Mouse (Mus musculus) midbrain, embryonic 14.5 days (tissue): ENCODE results near the gene Mtg2. TPM values are rescaled to one million over a fixed set of nuclear protein-coding genes. Genes with fewer than 3 reads are reported as not detected.

Experiments used
- ATAC-seq: fragments of 200-750 bp; cut with Nextera tagmentation; 2 replicates; pipeline ENCODE4 v1.8.0; 2017; ENCODE audit warnings: moderate number of reproducible peaks, moderate library complexity; ENCODE audit not compliant: low FRiP score, low TSS enrichment
- DNase-seq: peaks from one replicate; pipeline ENCODE4 v3.0.0-alpha.2; 2015
- H3K27ac ChIP-seq: fragments of 300-500 bp; sonication (generic); replicated peaks from 2 replicates; pipeline ENCODE4 v1.5.1; 2014; ENCODE audit warnings: mild to moderate bottlenecking, low read depth, low read length, moderate library complexity
- H3K27me3 ChIP-seq: fragments of 300-500 bp; sonication (generic); 2 replicates; pipeline ENCODE4 v1.6.1; 2014; ENCODE audit warnings: low read length, control low read depth, mixed read lengths; ENCODE audit not compliant: control insufficient read depth, insufficient read depth
- H3K36me3 ChIP-seq: fragments of 300-500 bp; sonication (generic); 2 replicates; pipeline ENCODE4 v1.6.1; 2014; ENCODE audit warnings: low read length, control low read depth; ENCODE audit not compliant: control insufficient read depth, insufficient read depth
- H3K4me1 ChIP-seq: fragments of 300-500 bp; sonication (generic); 2 replicates; pipeline ENCODE4 v1.6.1; 2014; ENCODE audit warnings: mild to moderate bottlenecking, antibody characterized with exemption, low read length, control low read depth; ENCODE audit not compliant: control insufficient read depth, insufficient read depth
- H3K4me2 ChIP-seq: fragments of 300-500 bp; sonication (generic); 2 replicates; pipeline ENCODE4 v1.6.1; 2014; ENCODE audit warnings: mild to moderate bottlenecking, low read length, moderate library complexity
- H3K4me3 ChIP-seq: fragments of 300-500 bp; sonication (generic); replicated peaks from 2 replicates; pipeline ENCODE4 v1.5.1; 2014; ENCODE audit warnings: low read depth, low read length
- H3K9ac ChIP-seq: fragments of 300-500 bp; sonication (generic); replicated peaks from 2 replicates; pipeline ENCODE4 v1.6.1; 2014; ENCODE audit warnings: mild to moderate bottlenecking, low read length, moderate library complexity
- H3K9me3 ChIP-seq: fragments of 300-500 bp; sonication (generic); 2 replicates; pipeline ENCODE4 v1.6.1; 2016; ENCODE audit warnings: low read length, control low read depth, mixed read lengths; ENCODE audit not compliant: control insufficient read depth
- WGBS: fragments of 180-500 bp; shearing (Covaris S2); extraction: QIAGEN DNeasy Blood & Tissue Kit; methylation state at CpG from one replicate; pipeline ENCODE4 v1.1.7; 2014; 5-methylcytosine and 5-hydroxymethylcytosine counted together
- polyA plus RNA-seq: library from polyadenylated mRNA; unstranded; fragments of >200 nt; fragmentation: Nextera tagmentation; extraction: Ambion mirVana; gene quantifications from 2 replicates; pipeline ENCODE4 v1.2.1, GENCODE M21; 2014

The Mtg2 gene
- 32.2 and 35.4 TPM in 2 replicates for polyA plus RNA-seq

- ATAC-seq, result peak; percentile 95
- H3K9ac ChIP-seq, result peak within 1 kb of the TSS; percentile 80
- peak within 1 kb of the TSS; percentile 91 for H3K4me2 ChIP-seq
- peaks cover 22% of the 10 kb centered on the region for H3K36me3 ChIP-seq
- no peaks in the 10 kb centered on the region for H3K9me3 ChIP-seq
- H3K4me1 ChIP-seq, result 0 out of 2 replicates have a peak, but pooled peaks cover 8% of the 10 kb centered on the region
- peak; percentile 96 for DNase-seq
- H3K27me3 ChIP-seq, result no peaks in the 10 kb centered on the region
- H3K4me3 ChIP-seq, result peak within 1 kb of the TSS; percentile 65
- peak within 1 kb of the TSS; percentile 89 for H3K27ac ChIP-seq
- 4% methylated on average over 58 of the region's 58 CpGs for WGBS
These were observed at the start of gene Mtg2 for GRCm38 (mm10) chr2:180070481-180071453. Mtg2 (plus strand) TSS chr2:180070588.

GRCm38 (mm10) chr2:180020919-180021318 is 49.5 kb upstream of the Mtg2 start:
- no peak for DNase-seq
- H3K4me2 ChIP-seq, result no peak overlapping the region
- H3K9me3 ChIP-seq, result no peaks in the 10 kb centered on the region
- peaks cover 19% of the 10 kb centered on the region; the same call in 1 of the 2 replicates for H3K27me3 ChIP-seq
- no peak for ATAC-seq
- no peaks in the 10 kb centered on the region for H3K4me1 ChIP-seq
- H3K9ac ChIP-seq, result no peak overlapping the region
- no peaks in the 10 kb centered on the region for H3K36me3 ChIP-seq
- H3K27ac ChIP-seq, result no peak overlapping the region
- H3K4me3 ChIP-seq, result no peak overlapping the region
- WGBS, result 88% methylated on average over 8 of the region's 8 CpGs

- Histone ChIP-seq H3K27ac (no peak overlapping the region), H3K4me3 (no peak overlapping the region), H3K27me3 (peaks cover 19% of the 10 kb centered on the region; the same call in 1 of the 2 replicates), H3K9ac (no peak overlapping the region), H3K36me3 (peaks cover 8% of the 10 kb centered on the region), H3K9me3 (no peaks in the 10 kb centered on the region), H3K4me2 (no peak overlapping the region), H3K4me1 (peaks cover 14% of the 10 kb centered on the region)
- no peak for DNase-seq
- WGBS, result 75% methylated on average over 6 of the region's 6 CpGs
- no peak for ATAC-seq
These were observed 47.6 kb upstream of the Mtg2 start for GRCm38 (mm10) chr2:180022751-180023150.

- Histone ChIP-seq H3K27me3 (peaks cover 19% of the 10 kb centered on the region; the same call in 1 of the 2 replicates), H3K27ac (peak within 1 kb of the TSS; percentile 96), H3K4me2 (peak within 1 kb of the TSS; percentile 82), H3K36me3 (peaks cover 26% of the 10 kb centered on the region), H3K4me1 (peaks cover 22% of the 10 kb centered on the region), H3K9ac (peak within 1 kb of the TSS; percentile 88), H3K9me3 (no peaks in the 10 kb centered on the region), H3K4me3 (peak within 1 kb of the TSS; percentile 98)
- DNase-seq (peak; percentile 98), ATAC-seq (peak; percentile 95)
- under 1% methylated on average over 80 of the region's 80 CpGs for WGBS
These were observed 45.8 kb upstream of the Mtg2 start, which contains the start of gene Lsm14b for GRCm38 (mm10) chr2:180024401-180025098. Lsm14b (plus strand) TSS chr2:180024987.

- Histone ChIP-seq H3K9ac (peak overlapping the region; percentile 88), H3K27ac (peak overlapping the region; percentile 96), H3K9me3 (no peaks in the 10 kb centered on the region), H3K4me2 (peak overlapping the region; percentile 82), H3K4me1 (peaks cover 22% of the 10 kb centered on the region), H3K27me3 (peaks cover 19% of the 10 kb centered on the region; the same call in 1 of the 2 replicates), H3K4me3 (peak overlapping the region; percentile 98), H3K36me3 (peaks cover 33% of the 10 kb centered on the region)
- ATAC-seq (peak; percentile 47), DNase-seq (peak; percentile 61)
- under 1% methylated on average over 83 of the region's 84 CpGs for WGBS
These were observed 45.1 kb upstream of the Mtg2 start for GRCm38 (mm10) chr2:180025135-180025860.

- Histone ChIP-seq H3K9me3 (no peaks in the 10 kb centered on the region), H3K27ac (peak overlapping the region; percentile 96), H3K4me2 (peak overlapping the region; percentile 82), H3K36me3 (peaks cover 39% of the 10 kb centered on the region), H3K4me3 (peak overlapping the region; percentile 98), H3K9ac (peak overlapping the region; percentile 88), H3K4me1 (peaks cover 22% of the 10 kb centered on the region), H3K27me3 (peaks cover 19% of the 10 kb centered on the region; the same call in 1 of the 2 replicates)
- 7% methylated on average over 6 of the region's 6 CpGs for WGBS
- DNase-seq (no peak), ATAC-seq (no peak)
These were observed 44.6 kb upstream of the Mtg2 start for GRCm38 (mm10) chr2:180025861-180026200.

GRCm38 (mm10) chr2:180027768-180028167 is 42.6 kb upstream of the Mtg2 start:
- H3K27me3 ChIP-seq, result peaks cover 5% of the 10 kb centered on the region; the same call in 1 of the 2 replicates
- H3K4me1 ChIP-seq, result peaks cover 22% of the 10 kb centered on the region
- 80% methylated on average over 9 of the region's 9 CpGs for WGBS
- peaks cover 58% of the 10 kb centered on the region for H3K36me3 ChIP-seq
- peak overlapping the region; percentile 82 for H3K4me2 ChIP-seq
- H3K4me3 ChIP-seq, result peak overlapping the region; percentile 98
- no peak for DNase-seq
- peak overlapping the region; percentile 88 for H3K9ac ChIP-seq
- H3K9me3 ChIP-seq, result no peaks in the 10 kb centered on the region
- H3K27ac ChIP-seq, result no peak overlapping the region
- no peak for ATAC-seq

GRCm38 (mm10) chr2:180031270-180031669 is 39.1 kb upstream of the Mtg2 start:
- DNase-seq (no peak), ATAC-seq (no peak)
- WGBS, result 90% methylated on average over 6 of the region's 6 CpGs
- H3K4me3 ChIP-seq, result no peak overlapping the region
- peaks cover 22% of the 10 kb centered on the region for H3K4me1 ChIP-seq
- H3K27ac ChIP-seq, result no peak overlapping the region
- peaks cover 93% of the 10 kb centered on the region for H3K36me3 ChIP-seq
- no peak overlapping the region for H3K4me2 ChIP-seq
- H3K9ac ChIP-seq, result no peak overlapping the region
- no peaks in the 10 kb centered on the region for H3K9me3 ChIP-seq
- no peaks in the 10 kb centered on the region for H3K27me3 ChIP-seq
